Comparison of ENCODE assay signal across 15 mouse cellular contexts in genomic region chr13:11483142-11483541, GRCm38 (mm10).
DNase-seq lines count a peak whose midpoint lies in the region; ATAC-seq lines count a peak whose summit lies in the region.
"Had no signal": no experiment of that assay in that cellular context is flagged by ENCODE, and none has a peak within 500 bp of the region (broad histone marks: within the 10 kb centered on the region; RNA-seq: fewer than 3 reads in every experiment).

No protein-coding gene starts in this region.

- no peaks in the 10 kb centered on the region for H3K9me3 ChIP-seq in kidney, embryonic 14.5 days (ENCODE audit: control insufficient read depth, low read length)
- no peaks in the 10 kb centered on the region for H3K9me3 ChIP-seq in midbrain, embryonic 11.5 days (ENCODE audit: control insufficient read depth, low read length)
- no peaks in the 10 kb centered on the region for H3K9me3 ChIP-seq in midbrain, embryonic 15.5 days
- H3K9me3 ChIP-seq in heart, embryonic 13.5 days: no peaks in the 10 kb centered on the region
- H3K9me3 ChIP-seq: embryonic facial prominence, embryonic 13.5 days; hindbrain, embryonic 12.5 days; limb, embryonic 12.5 days had no signal

- no peak for ATAC-seq in kidney, embryonic 14.5 days (ENCODE audit: low FRiP score, low TSS enrichment)
- ATAC-seq in midbrain, embryonic 11.5 days (ENCODE audit: low FRiP score): no peak
- no peak for ATAC-seq in midbrain, embryonic 15.5 days (replicated peaks)
- ATAC-seq in heart, embryonic 13.5 days (ENCODE audit: extremely low read depth, insufficient number of reproducible peaks, low FRiP score, low TSS enrichment): no peak

- H3K27me3 ChIP-seq in kidney, embryonic 14.5 days (ENCODE audit: control insufficient read depth, insufficient read depth, low read length): no peaks in the 10 kb centered on the region
- H3K27me3 ChIP-seq in midbrain, embryonic 11.5 days (ENCODE audit: control insufficient read depth, insufficient read depth, low read length): no peaks in the 10 kb centered on the region
- H3K27me3 ChIP-seq in midbrain, embryonic 15.5 days (replicated peaks): no peaks in the 10 kb centered on the region
- no peaks in the 10 kb centered on the region for H3K27me3 ChIP-seq in heart, embryonic 13.5 days (replicated peaks)
- H3K27me3 ChIP-seq: embryonic facial prominence, embryonic 13.5 days; hindbrain, embryonic 12.5 days; limb, embryonic 12.5 days had no signal

- no peaks in the 10 kb centered on the region for H3K4me1 ChIP-seq in kidney, embryonic 14.5 days (ENCODE audit: control insufficient read depth, insufficient read depth, low read length)
- H3K4me1 ChIP-seq in midbrain, embryonic 11.5 days (ENCODE audit: control insufficient read depth, insufficient read depth, low read length): no peaks in the 10 kb centered on the region
- no peaks in the 10 kb centered on the region for H3K4me1 ChIP-seq in midbrain, embryonic 15.5 days
- H3K4me1 ChIP-seq in heart, embryonic 13.5 days: peaks cover 4% of the 10 kb centered on the region; the same call in 1 of the 2 replicates
- H3K4me1 ChIP-seq: embryonic facial prominence, embryonic 13.5 days; hindbrain, embryonic 12.5 days; limb, embryonic 12.5 days had no signal

- no peaks in the 10 kb centered on the region for H3K36me3 ChIP-seq in kidney, embryonic 14.5 days (ENCODE audit: control insufficient read depth, insufficient read depth, low read length)
- H3K36me3 ChIP-seq in midbrain, embryonic 11.5 days (ENCODE audit: control insufficient read depth, insufficient read depth, low read length): no peaks in the 10 kb centered on the region
- H3K36me3 ChIP-seq in midbrain, embryonic 15.5 days (replicated peaks): no peaks in the 10 kb centered on the region
- no peaks in the 10 kb centered on the region for H3K36me3 ChIP-seq in heart, embryonic 13.5 days
- H3K36me3 ChIP-seq: embryonic facial prominence, embryonic 13.5 days; hindbrain, embryonic 12.5 days; limb, embryonic 12.5 days had no signal

- H3K9ac ChIP-seq in kidney, embryonic 14.5 days (ENCODE audit: low read depth, low read length): no peak overlapping the region
- H3K9ac ChIP-seq in midbrain, embryonic 11.5 days (ENCODE audit: low read length): no peak overlapping the region
- no peak overlapping the region for H3K9ac ChIP-seq in midbrain, embryonic 15.5 days
- H3K9ac ChIP-seq in heart, embryonic 13.5 days: no peak overlapping the region
- H3K9ac ChIP-seq: embryonic facial prominence, embryonic 13.5 days; hindbrain, embryonic 12.5 days; limb, embryonic 12.5 days had no signal

- DNase-seq in kidney, adult 9 months: peak; percentile 5
- peak; percentile 64 for DNase-seq in midbrain, embryonic 11.5 days (ENCODE audit: low spot score, missing footprints)
- DNase-seq in telencephalon, adult 2 months (ENCODE audit: low read depth, low spot score): peak; percentile 51
- DNase-seq in c-Kit-positive CD71-positive TER-119-positive erythroid progenitor cells, embryonic 14.5 days (ENCODE audit: low spot score): no peak
- DNase-seq: adrenal gland, postnatal 36 days; cerebellum, adult 9-11 months; kidney, adult 11 months; lung, postnatal 36 days; thymus, postnatal 14 days had no signal

- H3K4me2 ChIP-seq in kidney, embryonic 14.5 days (replicated peaks; ENCODE audit: low read depth, low read length): no peak overlapping the region
- no peak overlapping the region for H3K4me2 ChIP-seq in midbrain, embryonic 11.5 days
- H3K4me2 ChIP-seq in midbrain, embryonic 15.5 days: no peak overlapping the region
- H3K4me2 ChIP-seq in heart, embryonic 13.5 days: no peak overlapping the region
- H3K4me2 ChIP-seq: embryonic facial prominence, embryonic 13.5 days; hindbrain, embryonic 12.5 days; limb, embryonic 12.5 days had no signal

- H3K27ac ChIP-seq in kidney, embryonic 14.5 days (ENCODE audit: low read depth, low read length): no peak overlapping the region
- H3K27ac ChIP-seq in midbrain, embryonic 11.5 days (ENCODE audit: low read depth, low read length): no peak overlapping the region
- no peak overlapping the region for H3K27ac ChIP-seq in midbrain, embryonic 15.5 days
- H3K27ac ChIP-seq in heart, embryonic 13.5 days (replicated peaks): peak overlapping the region; percentile 63
- H3K27ac ChIP-seq: embryonic facial prominence, embryonic 13.5 days; hindbrain, embryonic 12.5 days; limb, embryonic 12.5 days had no signal

- WGBS in kidney, embryonic 14.5 days: 63% methylated on average over 1 of the region's 1 CpGs
- 78% methylated on average over 1 of the region's 1 CpGs for WGBS in midbrain, embryonic 11.5 days
- 84% methylated on average over 1 of the region's 1 CpGs for WGBS in midbrain, embryonic 15.5 days
- 41% methylated on average over 1 of the region's 1 CpGs for WGBS in heart, embryonic 13.5 days

- H3K4me3 ChIP-seq in kidney, embryonic 14.5 days (ENCODE audit: low read length): no peak overlapping the region
- no peak overlapping the region for H3K4me3 ChIP-seq in midbrain, embryonic 11.5 days (ENCODE audit: low read depth, low read length)
- no peak overlapping the region for H3K4me3 ChIP-seq in midbrain, embryonic 15.5 days
- H3K4me3 ChIP-seq in heart, embryonic 13.5 days: no peak overlapping the region
- H3K4me3 ChIP-seq: embryonic facial prominence, embryonic 13.5 days; hindbrain, embryonic 12.5 days; limb, embryonic 12.5 days had no signal
